Mouse (Mus musculus) testis, postnatal 14 days (tissue): ENCODE results near the gene Tmem203.

Experiments used
- DNase-seq: peaks from one replicate; pipeline ENCODE4 v3.0.0; 2021; ENCODE audit warnings: low spot score

The Tmem203 gene

DNA sequence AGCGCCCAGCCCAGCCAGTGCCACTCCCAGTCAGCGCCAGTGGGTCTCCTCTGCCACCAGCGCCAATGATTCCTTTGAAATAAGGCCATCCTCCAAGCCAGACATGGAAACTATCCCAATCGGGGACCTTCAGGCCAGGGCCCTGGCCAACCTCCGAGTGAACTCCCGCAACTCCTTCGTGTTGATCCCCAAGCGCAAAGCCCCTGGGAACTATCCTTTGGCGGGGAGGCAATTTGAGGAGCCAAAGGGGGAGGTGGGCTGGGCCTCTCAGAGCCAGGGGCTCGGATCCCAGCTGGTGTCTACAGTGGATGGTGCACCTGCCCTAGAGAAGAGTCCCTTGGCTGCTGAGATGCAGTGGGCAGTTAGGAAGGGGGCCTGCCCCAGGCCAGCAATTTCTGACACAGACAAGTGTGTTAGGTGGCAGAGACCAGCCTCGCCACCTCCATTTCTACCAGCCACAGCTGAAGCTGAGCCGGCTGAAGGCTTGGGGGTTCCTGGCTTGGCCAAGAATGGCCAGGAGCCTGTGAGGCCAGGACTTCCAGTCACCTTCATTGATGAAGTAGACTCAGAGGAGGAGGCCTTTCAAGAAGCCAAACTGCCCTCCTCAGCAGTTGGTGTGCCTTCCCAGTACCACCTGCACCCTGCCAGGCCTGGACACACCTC lies 8.5 kb downstream of the Tmem203 start:
- no peak for DNase-seq

DNA sequence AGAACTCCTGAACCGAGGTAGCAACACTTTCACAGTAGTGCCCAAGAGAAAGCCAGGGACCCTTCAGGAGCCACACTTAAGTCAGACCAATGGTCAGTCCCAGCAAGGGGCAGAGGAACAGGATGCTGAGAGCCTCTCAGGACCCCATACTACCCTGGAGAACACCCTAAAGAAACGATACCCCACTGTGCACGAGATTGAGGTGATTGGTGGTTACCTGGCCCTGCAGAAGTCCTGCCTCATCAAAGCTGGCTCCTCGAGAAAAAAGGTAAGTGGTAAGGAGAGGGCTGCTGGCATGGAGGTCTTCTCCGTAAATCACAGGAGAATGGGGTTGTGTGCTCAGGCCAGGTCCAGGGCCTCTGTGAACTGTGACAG lies 9.0 kb downstream of the Tmem203 start:
- no peak for DNase-seq

DNA sequence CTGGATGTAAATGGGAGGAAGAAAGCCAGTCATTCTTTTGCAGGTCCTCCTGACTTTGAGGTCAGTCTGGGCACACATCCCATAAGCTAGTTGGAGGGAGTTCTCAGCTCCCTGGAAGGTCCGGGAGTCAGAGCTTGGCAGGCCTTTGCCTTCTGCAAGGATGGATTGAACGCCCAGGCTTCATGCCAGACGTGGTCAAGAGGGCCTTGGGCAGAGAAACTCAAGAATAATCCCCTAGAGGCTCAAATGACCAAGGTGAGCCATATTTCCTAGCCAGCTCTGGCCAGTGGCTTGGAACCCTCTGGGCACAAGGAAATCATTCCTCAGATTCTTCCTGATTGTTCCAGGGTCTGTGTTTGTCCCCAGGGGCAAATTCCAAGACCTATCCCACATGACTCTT lies 9.6 kb downstream of the Tmem203 start:
- no peak for DNase-seq

DNA sequence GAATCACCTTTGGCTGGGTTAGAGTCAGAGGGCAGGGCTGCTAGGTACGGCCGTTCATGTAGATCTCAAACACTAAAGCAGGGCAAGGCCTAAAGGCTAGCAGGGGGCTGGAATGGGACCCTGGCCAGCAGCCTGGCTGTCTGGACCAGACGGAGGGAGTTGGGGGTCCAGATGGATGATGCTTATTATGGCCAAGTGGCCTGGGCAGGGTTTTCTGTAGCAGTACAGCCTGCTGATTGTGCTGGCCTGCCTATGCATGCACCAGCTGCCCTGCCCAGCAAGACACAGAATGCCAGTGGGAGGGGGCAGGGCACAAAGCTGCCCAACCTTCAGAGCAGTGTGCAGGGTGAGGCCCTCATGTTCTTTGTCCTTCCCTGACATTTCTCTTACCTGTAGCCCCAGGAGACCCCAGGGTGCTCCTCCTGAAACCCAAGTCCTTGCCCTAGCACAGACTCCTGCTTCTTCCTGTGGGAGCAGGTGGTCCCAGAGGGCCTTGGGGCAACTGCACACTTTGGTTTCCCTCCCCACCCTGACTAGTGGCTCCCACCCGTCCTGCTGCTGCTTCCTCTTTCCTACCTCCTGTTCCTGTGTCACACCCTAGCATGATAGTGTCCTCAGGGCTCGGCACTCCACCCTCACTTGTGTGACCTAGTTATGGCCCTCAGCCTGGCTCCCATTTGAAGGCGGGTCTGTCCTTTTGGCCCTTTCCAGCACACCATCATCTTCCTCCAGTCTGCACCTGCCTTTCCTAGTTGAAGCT lies 10.8 kb downstream of the Tmem203 start:
- no peak for DNase-seq

DNA sequence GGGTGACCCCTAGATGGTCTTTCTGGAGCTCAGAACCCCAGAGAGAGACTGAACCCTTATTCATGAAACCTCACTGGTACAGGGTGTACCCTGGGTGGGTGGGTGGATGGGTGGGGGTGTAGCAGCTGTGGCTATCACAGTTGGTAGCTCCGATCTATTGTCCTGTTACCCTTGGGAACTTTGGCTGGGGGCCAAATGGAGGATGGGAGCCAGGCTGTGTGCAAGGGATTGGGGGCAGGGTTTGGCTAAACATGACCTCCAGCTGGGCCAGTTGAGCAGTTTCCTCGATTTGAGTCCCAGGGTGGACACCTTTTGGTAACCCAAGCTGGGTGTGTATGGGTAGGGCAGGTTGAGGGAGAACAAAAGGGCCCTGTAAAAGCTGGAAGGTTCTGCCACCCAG lies 11.5 kb downstream of the Tmem203 start:
- DNase-seq: no peak

DNA sequence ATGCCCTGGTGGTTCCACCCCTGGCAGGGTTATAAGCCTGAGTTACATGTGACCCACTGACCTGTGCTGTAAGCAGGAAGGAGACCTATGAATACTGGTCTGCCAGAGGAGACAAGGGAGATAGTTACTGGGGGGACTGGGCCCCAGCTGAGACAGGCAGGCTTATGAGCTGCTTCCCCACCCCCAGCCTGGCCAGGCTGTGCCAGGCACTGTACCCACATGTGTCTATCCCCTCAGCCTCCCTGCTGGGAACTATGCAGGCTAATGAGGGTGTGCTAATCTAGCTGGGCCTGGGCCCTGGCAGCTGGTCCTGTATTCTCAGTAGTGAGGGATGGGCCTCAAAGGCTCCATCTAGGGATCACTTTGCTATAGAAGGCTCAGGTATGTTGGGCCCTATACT lies 12.0 kb downstream of the Tmem203 start:
- DNase-seq: no peak

DNA sequence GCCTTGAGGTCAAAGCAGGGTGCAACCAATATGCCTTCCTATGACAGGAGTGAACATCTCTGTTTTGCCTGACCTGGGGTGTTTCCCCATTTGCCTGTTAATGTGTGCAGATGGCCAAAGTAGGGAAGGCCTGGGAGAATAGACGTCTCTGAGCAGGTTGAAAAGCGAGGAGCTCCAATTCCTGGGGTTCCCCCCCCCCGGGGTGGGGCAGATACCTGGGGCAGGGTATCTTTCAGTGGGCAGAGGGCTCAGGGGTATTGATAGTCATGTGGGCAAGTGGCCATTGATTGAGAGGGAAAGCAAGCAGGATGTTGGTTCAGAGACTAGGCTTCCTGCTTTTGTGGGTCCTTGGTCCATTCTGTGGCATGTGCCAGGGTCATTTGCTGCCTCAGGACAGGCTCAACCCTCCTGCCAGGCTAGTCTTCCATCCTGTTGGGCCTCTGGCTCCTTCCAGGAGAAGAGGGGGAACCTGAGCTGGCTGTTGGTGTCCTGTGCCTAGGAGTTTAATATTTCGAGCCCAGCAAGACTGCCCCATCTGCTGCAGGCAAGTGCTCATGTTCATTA lies 12.6 kb downstream of the Tmem203 start:
- DNase-seq: no peak

DNA sequence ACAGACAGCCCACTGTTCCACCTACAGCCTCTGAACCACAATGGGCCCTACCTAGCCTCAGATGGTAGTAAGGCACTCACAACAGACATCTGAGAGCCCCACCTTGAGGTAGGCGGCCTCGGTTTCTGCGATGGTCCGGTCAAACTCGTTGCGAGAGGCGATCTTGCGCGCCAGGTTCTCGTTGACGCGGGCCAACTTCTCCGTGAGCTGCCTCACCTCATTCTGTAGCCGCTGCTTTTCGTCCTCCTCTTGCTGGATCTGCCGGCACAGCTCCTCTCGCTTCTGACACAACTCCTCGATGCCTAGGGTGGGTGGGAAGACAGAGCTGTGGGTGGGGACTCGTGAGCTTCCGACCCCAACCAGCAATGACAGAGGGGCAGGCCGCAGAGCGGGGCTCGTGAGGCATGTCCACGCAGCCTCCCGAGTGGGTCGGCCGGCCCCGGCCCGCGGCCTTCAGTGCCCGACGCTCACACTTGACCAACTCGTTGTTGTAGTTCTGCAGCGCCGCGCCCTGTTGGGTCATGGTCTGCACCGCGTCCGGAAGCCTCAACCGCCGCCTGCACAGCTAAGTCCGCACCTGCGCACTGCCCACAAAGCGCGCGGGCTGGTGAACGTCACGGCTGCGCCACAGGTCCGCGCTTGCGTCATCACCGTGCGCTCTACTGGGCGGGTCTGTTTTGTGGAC lies 16.7 kb downstream of the Tmem203 start, which contains the start of the genes Ssna1 and Anapc2:
Gene Ssna1 (minus strand): TSS at position 612 of the 685 bp plus-strand sequence.
Gene Anapc2 (plus strand): TSS at position 652 of the 685 bp plus-strand sequence.
- DNase-seq: peak; percentile 96

DNA sequence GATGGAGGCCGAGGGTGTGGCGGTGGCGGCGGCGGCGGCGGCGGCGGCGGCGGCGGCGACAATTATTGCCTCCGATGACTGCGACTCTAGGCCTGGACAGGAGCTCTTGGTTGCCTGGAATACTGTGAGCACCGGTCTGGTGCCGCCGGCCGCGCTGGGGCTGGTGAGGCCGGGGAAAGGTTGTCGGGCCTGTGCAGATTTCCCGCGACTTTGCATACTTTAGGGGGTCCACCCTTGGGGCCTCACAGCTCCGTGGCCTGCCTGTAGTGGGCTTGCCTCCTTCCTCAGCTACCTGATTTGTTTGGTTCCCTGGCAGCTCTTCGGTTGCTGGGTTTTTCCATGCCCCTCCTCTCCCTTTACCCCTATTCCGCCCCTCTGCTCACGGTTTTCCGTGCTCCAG lies 17.3 kb downstream of the Tmem203 start:
- no peak for DNase-seq

DNA sequence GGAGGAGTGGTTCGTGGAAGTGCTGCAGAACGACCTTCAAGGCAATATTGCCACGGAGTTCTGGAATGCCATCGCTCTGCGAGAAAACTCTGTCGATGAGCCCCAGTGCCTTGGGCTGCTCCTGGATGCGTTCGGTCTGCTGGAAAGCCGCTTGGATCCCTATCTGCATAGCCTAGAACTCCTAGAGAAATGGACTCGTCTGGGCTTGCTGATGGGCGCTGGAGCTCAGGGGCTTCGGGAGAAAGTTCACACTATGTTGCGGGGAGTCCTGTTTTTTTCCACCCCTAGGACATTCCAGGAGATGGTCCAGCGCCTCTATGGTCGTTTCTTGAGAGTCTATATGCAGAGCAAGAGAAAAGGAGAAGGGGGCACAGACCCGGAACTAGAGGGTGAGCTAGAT lies 17.8 kb downstream of the Tmem203 start:
- no peak for DNase-seq

DNA sequence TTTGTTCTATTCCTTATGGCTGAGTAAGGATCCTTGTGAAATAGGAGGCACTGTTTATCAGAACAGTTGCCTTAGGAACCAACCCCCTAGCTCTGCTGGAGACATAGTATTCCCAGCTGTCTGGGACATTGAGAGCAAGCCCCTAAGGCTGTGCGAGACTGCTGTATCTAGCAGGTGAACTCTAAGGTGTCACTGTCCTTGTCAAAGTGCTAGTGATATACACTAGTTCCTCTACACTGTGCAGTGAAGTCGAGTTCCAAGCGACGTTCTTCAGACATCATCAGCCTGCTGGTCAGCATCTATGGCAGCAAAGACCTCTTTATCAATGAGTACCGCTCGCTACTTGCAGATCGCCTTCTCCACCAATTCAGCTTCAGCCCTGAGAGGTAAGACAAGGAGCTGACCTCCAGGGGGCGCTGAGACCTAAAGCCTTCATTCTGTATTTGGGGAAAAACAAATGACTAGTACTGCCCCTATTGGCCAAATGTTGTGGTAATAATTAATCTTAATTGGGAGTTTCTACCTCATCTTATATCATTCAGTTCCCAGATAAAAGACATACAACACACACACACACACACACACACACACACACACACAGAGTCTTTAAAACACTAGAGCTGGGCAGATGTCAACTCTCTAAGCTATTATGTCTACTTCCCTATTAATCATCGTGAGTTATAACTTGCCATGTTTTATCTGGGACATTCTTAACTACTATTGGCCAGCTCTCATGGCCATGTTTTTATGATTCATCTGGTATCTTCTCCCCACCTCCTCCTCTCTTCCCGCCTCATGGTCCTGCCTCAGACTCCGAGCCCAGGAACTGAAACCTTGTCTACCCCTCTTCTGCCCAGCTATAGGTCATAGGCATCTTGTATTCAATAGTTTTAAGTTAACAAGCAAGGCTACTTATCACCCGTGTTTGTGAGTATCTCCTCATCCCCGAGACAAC lies 24.0 kb downstream of the Tmem203 start:
- DNase-seq: no peak

DNA sequence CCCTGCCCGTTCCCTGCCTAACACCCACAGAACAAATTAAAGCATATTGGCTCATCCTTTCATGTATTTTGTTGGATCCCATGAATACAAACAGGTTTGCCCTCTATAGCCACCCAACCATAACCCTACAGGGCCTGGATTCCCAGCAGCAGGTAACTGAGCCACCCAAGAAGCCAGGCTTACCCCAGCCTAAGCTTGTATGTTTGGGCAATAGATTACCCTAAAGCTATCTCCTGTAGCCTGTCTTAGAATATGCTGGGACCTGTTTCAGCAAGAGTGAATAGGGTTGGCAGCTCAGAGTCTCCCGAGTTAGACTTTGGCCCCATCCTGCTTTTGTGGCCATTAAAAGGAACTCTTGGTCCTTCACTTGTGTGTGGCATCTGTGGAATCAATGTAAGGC lies 30.3 kb downstream of the Tmem203 start:
- DNase-seq: no peak

DNA sequence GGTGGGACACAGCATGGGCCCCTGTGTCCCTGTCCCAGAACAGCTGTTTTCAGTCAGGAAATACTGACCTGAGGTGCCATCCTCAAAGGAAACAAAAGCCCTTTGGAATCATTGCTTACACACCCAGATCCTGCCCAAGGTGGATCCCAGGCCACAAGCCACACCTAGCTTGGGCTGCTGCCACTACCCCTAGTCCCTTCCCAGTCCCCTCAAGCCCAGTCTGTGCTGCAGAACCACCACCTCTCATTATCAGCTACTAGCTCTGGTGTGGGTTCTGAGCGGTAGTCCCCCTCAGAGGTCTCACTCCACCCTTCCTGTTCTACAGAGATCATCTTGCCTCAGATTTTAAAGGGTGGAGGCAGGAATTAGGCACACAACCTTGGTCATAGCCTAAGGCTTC lies 31.1 kb downstream of the Tmem203 start:
- DNase-seq: no peak

DNA sequence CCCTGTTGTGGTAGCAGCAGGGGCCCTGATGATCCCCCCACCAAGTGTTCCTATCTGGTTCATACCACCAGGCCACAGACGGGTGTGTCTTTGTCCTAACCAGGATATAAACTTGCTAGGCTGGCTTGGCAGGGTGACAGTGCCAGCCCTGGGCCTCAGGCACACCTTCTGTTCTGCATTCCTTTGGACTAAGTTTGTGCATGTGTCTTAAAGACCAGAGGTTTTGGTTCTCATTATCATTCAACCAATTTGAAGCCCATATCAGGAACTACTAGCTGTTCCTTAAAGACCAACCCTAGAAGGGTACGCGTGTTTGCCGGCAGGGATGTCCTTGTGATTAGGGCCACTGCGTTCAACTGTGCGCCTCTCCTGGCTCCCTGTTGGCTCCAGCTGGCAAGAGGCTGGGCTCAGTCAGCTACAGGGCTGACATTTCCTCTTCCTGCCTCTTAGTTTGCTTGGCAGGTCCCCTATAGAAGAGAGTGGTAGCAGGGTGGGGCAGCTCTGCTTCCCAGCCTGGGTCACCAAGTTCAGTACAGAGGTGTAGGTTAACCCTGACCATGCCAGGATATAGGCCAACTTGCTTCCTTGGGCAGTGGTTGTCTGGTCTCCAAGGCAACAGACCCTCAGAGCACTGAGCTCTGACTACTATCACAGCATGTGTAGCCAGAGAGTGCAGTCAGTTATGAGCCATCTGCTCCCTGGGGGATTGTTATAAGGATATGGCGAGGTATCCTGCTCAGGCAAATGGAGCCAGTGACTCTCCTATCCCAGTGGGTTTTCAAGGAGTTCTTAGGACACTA lies 31.8 kb downstream of the Tmem203 start:
- DNase-seq: peak; percentile 14

DNA sequence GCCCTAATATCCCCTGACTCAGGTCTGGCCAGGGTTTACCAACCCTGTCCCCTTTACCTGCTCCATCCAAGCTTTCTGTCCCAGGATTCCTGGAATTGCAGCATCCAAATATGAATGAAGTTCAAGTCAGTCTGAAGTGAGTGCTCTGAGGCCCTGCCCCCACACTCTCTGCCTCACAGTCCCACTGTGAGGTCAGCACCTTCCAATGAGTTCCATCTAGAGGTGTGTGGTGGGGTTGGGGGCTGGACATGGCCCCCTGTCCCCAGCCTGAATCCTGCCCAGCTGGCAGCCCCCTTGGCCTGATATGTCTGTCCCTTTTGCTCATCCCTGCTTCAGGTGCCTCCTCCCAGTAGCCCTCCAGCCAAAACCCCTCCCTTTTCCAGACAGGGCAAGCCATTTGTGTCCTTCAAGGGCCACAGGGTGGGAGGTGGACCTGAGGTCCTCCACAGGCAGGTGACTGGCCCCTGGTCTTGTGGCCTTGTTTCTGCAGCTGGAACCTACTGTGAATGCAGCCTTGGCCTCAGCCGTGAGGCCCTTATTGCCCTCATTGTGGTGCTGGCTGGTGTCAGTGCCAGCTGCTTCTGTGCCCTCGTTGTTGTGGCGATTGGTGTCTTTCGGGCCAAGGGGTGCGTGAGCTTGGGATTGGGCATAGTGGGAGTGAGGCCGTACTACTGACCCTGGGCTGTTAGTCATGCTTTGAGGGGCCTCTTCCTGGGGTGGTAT lies 32.8 kb downstream of the Tmem203 start, which contains the start of gene Tmem210:
Gene Tmem210 (plus strand): TSS at position 219 of the 723 bp plus-strand sequence.
- DNase-seq: no peak

DNA sequence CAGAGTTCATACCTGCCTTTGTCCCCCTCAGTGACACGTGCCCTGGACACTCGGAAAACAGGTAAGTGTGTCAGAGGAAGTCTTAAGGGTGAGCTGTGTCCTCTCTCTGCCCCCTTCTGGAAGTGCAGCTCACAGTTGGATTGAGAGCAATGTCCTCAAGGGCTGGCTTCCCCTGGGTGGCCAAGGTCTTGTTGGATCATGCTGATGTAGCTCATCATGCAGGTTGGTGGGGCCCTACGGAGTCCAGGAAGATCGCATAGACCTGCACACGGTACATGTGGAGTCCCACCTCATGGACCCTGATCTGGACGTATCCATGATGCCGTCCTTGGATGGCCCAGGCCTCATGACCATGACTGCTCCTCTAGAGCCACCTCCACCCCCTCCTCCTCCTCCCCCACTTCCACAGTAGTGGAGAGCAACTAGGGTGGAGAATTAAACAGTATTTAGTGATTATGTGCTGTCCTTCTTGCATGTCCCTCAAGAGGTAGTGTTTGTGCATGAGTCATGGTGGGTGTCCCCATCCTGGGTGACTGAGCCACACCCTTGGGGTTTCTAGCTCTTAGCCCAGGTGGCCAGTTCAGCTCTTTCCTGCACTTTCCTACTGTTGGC lies 33.6 kb downstream of the Tmem203 start:
- DNase-seq: no peak

DNA sequence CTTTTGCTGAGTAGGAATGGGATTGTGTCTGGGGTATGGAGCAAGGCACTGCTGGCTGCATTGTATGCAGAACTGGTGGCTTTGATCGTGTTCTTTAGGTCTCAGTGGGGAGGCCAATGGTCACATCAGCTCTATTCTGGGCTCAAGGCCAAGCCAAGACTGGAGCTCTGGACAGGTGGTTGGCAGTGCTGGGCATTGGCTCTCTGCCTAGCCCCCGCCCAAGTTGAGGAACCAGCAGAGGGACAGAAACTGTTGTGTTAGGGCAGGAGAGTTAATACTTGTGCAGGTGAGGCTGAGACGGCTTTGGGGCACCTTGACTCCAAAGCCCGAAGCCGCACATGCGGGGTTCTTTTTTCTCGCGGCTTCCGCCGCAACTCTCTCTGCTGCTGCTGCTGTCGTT lies 34.4 kb downstream of the Tmem203 start, which contains the start of gene Lrrc26:
Gene Lrrc26 (plus strand): TSS at position 265 of the 400 bp plus-strand sequence.
- no peak for DNase-seq

DNA sequence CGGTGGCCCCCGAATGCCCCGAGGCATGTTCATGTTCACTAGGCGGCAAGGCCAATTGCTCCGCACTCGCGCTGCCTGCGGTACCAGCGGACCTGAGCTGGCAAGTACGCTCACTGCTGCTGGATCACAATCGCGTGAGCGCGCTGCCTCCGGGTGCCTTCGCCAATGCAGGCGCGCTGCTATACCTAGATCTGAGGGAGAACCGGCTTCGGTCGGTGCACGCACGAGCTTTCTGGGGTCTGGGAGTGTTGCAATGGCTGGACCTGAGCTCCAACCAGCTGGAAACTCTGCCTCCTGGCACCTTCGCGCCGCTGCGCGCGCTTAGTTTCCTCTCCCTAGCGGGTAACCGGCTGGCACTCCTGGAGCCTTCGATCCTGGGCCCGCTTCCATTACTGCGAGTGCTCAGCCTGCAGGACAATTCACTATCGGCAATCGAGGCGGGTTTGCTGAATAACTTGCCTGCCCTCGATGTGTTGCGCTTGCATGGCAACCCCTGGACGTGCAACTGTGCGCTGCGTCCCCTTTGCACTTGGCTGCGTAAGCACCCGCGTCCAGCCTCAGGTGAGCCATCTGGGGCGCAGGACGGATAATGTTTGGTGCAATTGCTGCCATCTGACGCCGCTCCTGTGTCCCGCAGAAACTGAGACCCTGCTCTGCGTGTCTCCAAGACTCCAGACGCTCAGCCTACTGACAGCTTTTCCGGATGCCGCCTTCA lies 35.0 kb downstream of the Tmem203 start:
- no peak for DNase-seq

DNA sequence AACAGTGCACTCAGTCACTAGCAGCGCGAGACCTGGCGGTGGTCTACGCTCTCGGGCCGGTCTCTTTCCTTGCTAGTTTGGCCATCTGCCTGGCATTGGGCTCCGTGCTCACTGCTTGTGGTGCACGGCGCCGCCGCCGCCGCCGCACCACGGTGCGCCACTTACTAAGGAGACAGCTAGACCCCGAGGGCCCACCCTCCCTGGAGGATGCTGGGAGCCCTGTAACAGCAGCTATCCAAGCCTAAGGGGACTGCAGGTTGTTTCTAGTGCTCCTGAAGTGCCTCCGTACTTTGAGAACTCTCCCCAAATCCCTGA lies 35.5 kb downstream of the Tmem203 start:
- no peak for DNase-seq
